In genomic region chr17:71551350-71551749, GRCm38 (mm10) we compare ENCODE assay signal across 8 mouse cellular contexts. TPM values are rescaled to one million over a fixed set of nuclear protein-coding genes. Genes with fewer than 3 reads are reported as not detected.
DNase-seq lines count a peak whose midpoint lies in the region; ATAC-seq and TF ChIP-seq lines count a peak whose summit lies in the region.

No protein-coding gene starts in this region.

- 5% methylated on average over 6 of the region's 6 CpGs for WGBS in cerebellum, adult 2 months
- WGBS in spleen, adult 2 months: 8% methylated on average over 6 of the region's 6 CpGs
- WGBS in limb, embryonic 15.5 days: 9% methylated on average over 6 of the region's 6 CpGs
- 10% methylated on average over 6 of the region's 6 CpGs for WGBS in stomach, postnatal 0 days

- H3K27me3 ChIP-seq in cerebellum, adult 2 months (ENCODE audit: control insufficient read depth, insufficient read depth, low read length): no peaks in the 10 kb centered on the region
- H3K27me3 ChIP-seq in spleen, adult 2 months (ENCODE audit: control insufficient read depth, insufficient read depth, low read length): peaks cover 10% of the 10 kb centered on the region
- peaks cover 6% of the 10 kb centered on the region; the same call in 1 of the 2 replicates for H3K27me3 ChIP-seq in limb, embryonic 15.5 days
- no peaks in the 10 kb centered on the region for H3K27me3 ChIP-seq in stomach, postnatal 0 days (ENCODE audit: control insufficient read depth, insufficient read depth, low read length)

- H3K9ac ChIP-seq in limb, embryonic 15.5 days: peak overlapping the region; percentile 45; the same call in 1 of the 2 replicates
- no peak overlapping the region for H3K9ac ChIP-seq in stomach, postnatal 0 days (ENCODE audit: low read length)

- H3K27ac ChIP-seq in cerebellum, adult 2 months (ENCODE audit: insufficient read depth, low read length): no peak overlapping the region
- H3K27ac ChIP-seq in spleen, adult 2 months (ENCODE audit: insufficient read depth, low read length): no peak overlapping the region
- H3K27ac ChIP-seq in limb, embryonic 15.5 days: no peak overlapping the region
- H3K27ac ChIP-seq in stomach, postnatal 0 days (replicated peaks): no peak overlapping the region

- DNase-seq in cerebellum, adult 2 months: no peak
- no peak for DNase-seq in cerebellum, postnatal 25 days
- no peak for DNase-seq in spleen, adult 2 months (ENCODE audit: low read depth in 1 of 2, low spot score in 2 of 2)
- no peak for DNase-seq in spleen, adult 18-20 months
- no peak for DNase-seq in stomach, postnatal 0 days (ENCODE audit: low spot score)
- no peak for DNase-seq in ovary, postnatal 10 days (ENCODE audit: low spot score)

- H3K4me3 ChIP-seq in cerebellum, adult 2 months (replicated peaks; ENCODE audit: insufficient read depth, low read depth, low read length): peak overlapping the region; percentile 66
- peak overlapping the region; percentile 67 for H3K4me3 ChIP-seq in spleen, adult 2 months (ENCODE audit: extremely low read depth, insufficient read depth, insufficient read length)
- peak overlapping the region; percentile 79 for H3K4me3 ChIP-seq in limb, embryonic 15.5 days
- H3K4me3 ChIP-seq in stomach, postnatal 0 days (ENCODE audit: low read depth, low read length): peak overlapping the region; percentile 71

- no peak for TF ChIP-seq POLR2A in cerebellum, adult 2 months (IDR thresholded peaks at IDR 0.05; ENCODE audit: borderline replicate concordance, insufficient read depth, low read length)
- no peak for TF ChIP-seq POLR2A in spleen, adult 2 months (IDR thresholded peaks at IDR 0.05; ENCODE audit: low read depth, low read length)

- no peak for TF ChIP-seq EP300 in stomach, postnatal 0 days (optimal IDR thresholded peaks at IDR 0.05)

- no peak for TF ChIP-seq CTCF in cerebellum, adult 2 months (IDR thresholded peaks at IDR 0.05; ENCODE audit: borderline replicate concordance, insufficient read depth, low read depth, low read length)
- TF ChIP-seq CTCF in spleen, adult 2 months (IDR thresholded peaks at IDR 0.05; ENCODE audit: extremely low read depth, insufficient read depth, insufficient read length, insufficient replicate concordance): no peak
- TF ChIP-seq CTCF in stomach, postnatal 0 days (IDR thresholded peaks at IDR 0.05; ENCODE audit: low read depth): no peak

- no peaks in the 10 kb centered on the region for H3K4me1 ChIP-seq in cerebellum, adult 2 months (ENCODE audit: control insufficient read depth, insufficient read depth, low read length)
- H3K4me1 ChIP-seq in spleen, adult 2 months (ENCODE audit: control insufficient read depth, insufficient read depth, insufficient read length): 0 out of 2 replicates have a peak, but pooled peaks cover 3% of the 10 kb centered on the region
- peaks cover 11% of the 10 kb centered on the region for H3K4me1 ChIP-seq in limb, embryonic 15.5 days
- H3K4me1 ChIP-seq in stomach, postnatal 0 days (replicated peaks; ENCODE audit: control insufficient read depth, insufficient read depth): peaks cover 2% of the 10 kb centered on the region; the same call in 1 of the 2 replicates

- H3K4me2 ChIP-seq in limb, embryonic 15.5 days: peak overlapping the region; percentile 99
- peak overlapping the region; percentile 100 for H3K4me2 ChIP-seq in stomach, postnatal 0 days (replicated peaks; ENCODE audit: low read depth)

- ATAC-seq in limb, embryonic 15.5 days (ENCODE audit: insufficient number of reproducible peaks, low FRiP score, low TSS enrichment, low read depth): no peak
- ATAC-seq in stomach, postnatal 0 days (ENCODE audit: low FRiP score, low TSS enrichment): no peak
- no peak for ATAC-seq in granulocyte monocyte progenitor cell, adult 5-6 weeks (replicated peaks; ENCODE audit: poor library complexity, severe bottlenecking)

- H3K9me3 ChIP-seq in limb, embryonic 15.5 days: no peaks in the 10 kb centered on the region
- no peaks in the 10 kb centered on the region for H3K9me3 ChIP-seq in stomach, postnatal 0 days (ENCODE audit: control insufficient read depth, low read length)

- H3K36me3 ChIP-seq in spleen, adult 2 months (ENCODE audit: control insufficient read depth, insufficient read depth, low read length): no peaks in the 10 kb centered on the region
- H3K36me3 ChIP-seq in limb, embryonic 15.5 days: no peaks in the 10 kb centered on the region
- no peaks in the 10 kb centered on the region for H3K36me3 ChIP-seq in stomach, postnatal 0 days (ENCODE audit: control insufficient read depth, insufficient read depth, low read length)

RNA-seq across cellular contexts. Expression of gene Spdya, which starts 0.5 kb away (rescaled TPM):
- 1.5 and 1.8 TPM in 2 replicates for polyA plus RNA-seq in cerebellum, adult 2 months (2012; rRNA removed)
- not detected in 2 replicates for polyA plus RNA-seq in spleen, adult 2 months (2012; rRNA removed)
- polyA plus RNA-seq in limb, embryonic 15.5 days (2015; fragmentation: Nextera tagmentation; extraction: Ambion mirVana): 0.88 and 1.1 TPM in 2 replicates
- polyA plus RNA-seq in stomach, postnatal 0 days (2015; fragmentation: Nextera tagmentation; extraction: Ambion mirVana): 0.62 and 1.0 TPM in 2 replicates
- total RNA-seq in granulocyte monocyte progenitor cell, adult 5-6 weeks (2014; fragmentation: Nextera tagmentation): not detected in 2 replicates
- 0.15 TPM in 1 of 2 replicates, not detected in the other for total RNA-seq in granulocyte monocyte progenitor cell, adult 5-6 weeks (2017)

RNA-seq across cellular contexts. Expression of gene Ndc80, which starts 24.7 kb away (rescaled TPM):
- polyA plus RNA-seq in cerebellum, adult 2 months (2012; rRNA removed): 0.19 TPM in 1 of 2 replicates, not detected in the other
- polyA plus RNA-seq in spleen, adult 2 months (2012; rRNA removed): 0.46 and 0.48 TPM in 2 replicates
- 36.7 and 38.8 TPM in 2 replicates for polyA plus RNA-seq in limb, embryonic 15.5 days (2015; fragmentation: Nextera tagmentation; extraction: Ambion mirVana)
- 9.6 and 11.3 TPM in 2 replicates for polyA plus RNA-seq in stomach, postnatal 0 days (2015; fragmentation: Nextera tagmentation; extraction: Ambion mirVana)
- 23.1 and 24.6 TPM in 2 replicates for total RNA-seq in granulocyte monocyte progenitor cell, adult 5-6 weeks (2014; fragmentation: Nextera tagmentation)
- total RNA-seq in granulocyte monocyte progenitor cell, adult 5-6 weeks (2017): 76.7 and 80.4 TPM in 2 replicates
